Mouse (Mus musculus) cerebellum, adult 9-11 months (tissue): ENCODE measurements at regions not wholly inside any gene's neighbourhood (a gene's known extent, or its start where the extent isn't known, plus 50 kb on each side); places are given as distances from the start of the nearest gene placed in this dataset.

Source experiments
- DNase-seq: peaks from one replicate; pipeline ENCODE4 v3.0.0; 2022

GRCm38 (mm10) chr8:46898697-46899445 is 87.8 kb upstream of the Enpp6 start:
- DNase-seq = no peak

- no peak for DNase-seq
Observed at GRCm38 (mm10) chr8:46900826-46901225, 85.9 kb upstream of the Enpp6 start.

GRCm38 (mm10) chr8:46904731-46905130 is 82.0 kb upstream of the Enpp6 start:
- no peak for DNase-seq

GRCm38 (mm10) chr8:46907390-46907789 is 79.3 kb upstream of the Enpp6 start:
- no peak for DNase-seq

- no peak for DNase-seq
Observed at GRCm38 (mm10) chr8:46908186-46908585, 78.5 kb upstream of the Enpp6 start.

GRCm38 (mm10) chr8:46913956-46914355 is 72.7 kb upstream of the Enpp6 start:
- no peak for DNase-seq

- DNase-seq = no peak
Observed at GRCm38 (mm10) chr8:46920071-46920470, 66.6 kb upstream of the Enpp6 start.

- no peak for DNase-seq
Observed at GRCm38 (mm10) chr8:46921075-46921474, 65.6 kb upstream of the Enpp6 start.

GRCm38 (mm10) chr8:46921585-46921984 is 65.1 kb upstream of the Enpp6 start:
- DNase-seq = no peak

GRCm38 (mm10) chr8:46924787-46925548 is 61.7 kb upstream of the Enpp6 start:
- DNase-seq = no peak

GRCm38 (mm10) chr8:46928718-46929117 is 58.0 kb upstream of the Enpp6 start:
- no peak for DNase-seq

- no peak for DNase-seq
Observed at GRCm38 (mm10) chr8:46929678-46930077, 57.0 kb upstream of the Enpp6 start.

- no peak for DNase-seq
Observed at GRCm38 (mm10) chr8:46931267-46931666, 55.4 kb upstream of the Enpp6 start.

GRCm38 (mm10) chr8:46933256-46933655 is 53.4 kb upstream of the Enpp6 start:
- no peak for DNase-seq

GRCm38 (mm10) chr8:46934254-46934653 is 52.4 kb upstream of the Enpp6 start:
- DNase-seq = no peak

- peak; percentile 28 for DNase-seq
Observed at GRCm38 (mm10) chr8:46934898-46935297, 51.8 kb upstream of the Enpp6 start.

GRCm38 (mm10) chr8:46936039-46936438 is 50.6 kb upstream of the Enpp6 start:
- DNase-seq = no peak
